Mouse (Mus musculus) spleen, embryonic (tissue): ENCODE data around the gene Cox6a1.

Experiments
- CTCF ChIA-PET: fragments of 350-600 bp; sonication (Branson Sonifier 250); formaldehyde crosslinking; loops from one replicate; lab custom pipeline; 2022; lab: Charles Lee

Gene Cox6a1

GRCm38 (mm10) chr5:115351348-115351747 is 2.6 kb upstream of the Cox6a1 start:
- CTCF ChIA-PET, result no interaction called here

DNA sequence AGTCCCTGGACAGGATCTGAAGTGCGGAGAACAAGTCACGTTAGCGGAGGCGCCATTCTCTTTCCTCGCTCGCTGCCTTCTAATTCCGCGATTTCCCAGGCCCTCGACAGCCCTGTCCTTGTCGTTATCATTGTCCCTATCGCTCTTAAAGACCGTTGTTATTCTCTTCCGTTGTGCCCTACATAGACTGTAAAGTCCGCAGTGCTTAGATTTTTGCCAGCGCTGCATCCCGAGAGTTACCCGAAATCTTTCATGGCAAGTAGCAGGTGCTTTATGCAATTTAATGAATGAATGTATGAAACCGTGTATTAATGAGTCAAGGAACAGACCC is 409 bp upstream of the Cox6a1 start:
- CTCF ChIA-PET, result interaction anchor here (0.5 kb wide), 1 partner anchor 38 kb away, joined by 4 read pairs; no protein-coding TSS in a partner anchor

- CTCF ChIA-PET, result interaction anchor here (0.7 kb wide), 2 partner anchors 111 to 546 kb away, joined by 4 to 6 read pairs; no protein-coding TSS in a partner anchor
Observed at GRCm38 (mm10) chr5:115347564-115347963, 1.2 kb downstream of the Cox6a1 start.

GRCm38 (mm10) chr5:115341314-115342165 is 7.2 kb downstream of the Cox6a1 start:
- CTCF ChIA-PET, result interaction anchor here (0.7 to 1.4 kb wide), 2 partner anchors 11 to 73 kb away, joined by 3 to 9 read pairs; no protein-coding TSS in a partner anchor

DNA sequence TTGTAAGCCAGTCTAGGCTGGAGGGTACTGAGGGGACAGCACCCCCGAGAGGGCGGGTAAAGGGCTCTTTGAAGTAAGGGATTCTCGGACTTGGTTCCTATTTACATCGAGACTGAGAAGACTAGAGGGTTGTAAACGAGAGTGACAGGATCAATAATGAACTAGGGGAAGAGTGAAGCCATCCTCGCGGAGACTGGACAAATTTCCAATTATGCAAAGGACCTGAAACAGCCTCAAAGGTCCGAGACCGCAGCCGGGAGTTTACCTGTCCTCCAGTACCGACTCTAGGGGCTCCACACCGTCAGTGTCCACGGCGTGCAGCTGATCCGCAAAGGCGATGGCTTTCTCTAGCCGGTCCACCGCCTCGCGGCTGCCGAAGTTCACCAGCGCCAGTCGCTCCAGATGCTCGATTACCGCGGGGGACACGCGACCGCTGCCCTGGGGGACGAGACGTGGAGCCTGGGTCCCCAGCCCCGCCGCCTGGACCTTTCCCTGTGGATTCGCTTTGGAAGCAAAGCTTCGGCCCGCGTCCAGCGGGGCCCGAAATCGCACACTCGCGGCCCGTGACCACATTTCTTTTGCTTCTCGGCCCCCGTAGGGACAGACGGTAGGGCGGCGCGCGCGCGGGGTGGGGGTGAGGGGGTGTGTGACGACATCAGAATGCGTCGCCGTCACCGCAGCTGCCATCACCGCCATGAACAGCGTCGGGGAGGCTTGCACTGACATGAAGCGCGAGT is 8.0 kb downstream of the Cox6a1 start, which contains the start of the genes Gatc and Triap1:
Gene Gatc (minus strand): TSS at position 602 of the 737 bp plus-strand sequence.
Gene Triap1 (plus strand): TSS at position 649 of the 737 bp plus-strand sequence.
- CTCF ChIA-PET, result interaction anchor here (0.6 to 1.4 kb wide), 3 partner anchors 10 to 184 kb away, joined by 3 to 9 read pairs (median 4); no protein-coding TSS in a partner anchor

- CTCF ChIA-PET, result interaction anchor here (0.6 to 1.3 kb wide), 2 partner anchors 11 to 183 kb away, joined by 4 to 6 read pairs; no protein-coding TSS in a partner anchor
Observed at GRCm38 (mm10) chr5:115340007-115340406, 8.8 kb downstream of the Cox6a1 start.

GRCm38 (mm10) chr5:115333626-115334025 is 15.2 kb downstream of the Cox6a1 start:
- CTCF ChIA-PET, result no interaction called here

DNA sequence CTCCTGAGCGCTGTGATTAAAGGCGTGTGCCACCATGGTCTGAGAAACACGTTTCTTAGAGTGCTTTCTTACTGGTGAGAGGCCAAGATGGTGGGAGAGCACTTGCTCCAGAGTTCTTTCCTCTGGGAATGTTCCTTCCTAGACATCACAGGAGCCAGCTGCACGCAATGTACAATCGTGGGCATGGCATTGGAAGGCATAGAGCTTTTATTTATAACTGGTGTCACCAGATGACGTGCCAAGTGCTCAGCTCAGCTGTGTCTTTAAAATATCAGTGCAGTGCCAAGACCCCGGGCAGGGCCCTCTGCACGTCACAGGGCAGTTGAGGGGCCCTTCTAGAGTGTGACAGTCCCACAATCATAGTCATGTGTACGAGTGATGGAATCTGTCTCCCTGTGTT is 17.8 kb downstream of the Cox6a1 start:
- CTCF ChIA-PET, result interaction anchor here (2.2 kb wide), 1 partner anchor 10 kb away, joined by 9 read pairs; the partner anchor contains the start of genes Gatc and Triap1

- CTCF ChIA-PET, result interaction anchor here (0.5 to 1.2 kb wide), 3 partner anchors 12 to 214 kb away, joined by 3 to 14 read pairs (median 6); no protein-coding TSS in a partner anchor
Observed at GRCm38 (mm10) chr5:115327610-115328548, 20.9 kb downstream of the Cox6a1 start.

DNA sequence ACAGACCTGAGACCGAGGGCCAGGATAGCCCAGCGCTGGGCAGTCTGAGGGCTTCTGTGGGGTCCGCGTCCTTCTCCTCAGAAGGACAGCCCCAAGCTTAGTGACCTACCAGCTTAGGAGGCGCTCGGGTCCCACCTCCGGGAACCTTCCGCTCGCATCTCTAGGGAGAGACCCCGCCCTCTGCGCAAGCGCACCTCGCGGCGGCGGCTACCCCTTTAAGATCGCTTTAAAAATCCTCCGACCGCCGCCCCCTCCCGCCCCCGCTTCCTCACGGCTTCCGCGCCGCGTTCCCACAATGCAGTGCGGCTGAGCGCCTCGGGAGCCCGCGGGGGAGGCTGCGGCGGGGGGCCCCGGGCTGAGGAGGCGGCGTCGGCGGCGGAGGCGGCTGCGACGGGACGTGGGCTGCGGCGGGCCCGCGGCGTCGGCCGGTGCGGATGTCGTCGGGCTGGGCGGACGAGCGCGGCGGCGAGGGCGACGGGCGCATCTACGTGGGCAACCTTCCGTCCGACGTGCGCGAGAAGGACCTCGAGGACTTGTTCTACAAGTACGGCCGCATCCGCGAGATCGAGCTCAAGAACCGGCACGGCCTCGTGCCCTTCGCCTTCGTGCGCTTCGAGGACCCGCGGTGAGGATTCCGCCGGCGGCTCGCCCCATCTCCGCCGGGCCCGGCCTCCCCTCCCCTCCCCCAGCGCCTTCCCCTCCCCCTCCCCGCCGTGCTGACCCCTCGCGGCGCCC is 21.7 kb downstream of the Cox6a1 start, which contains the start of gene Srsf9:
Gene Srsf9 (plus strand): TSS at position 303 of the 735 bp plus-strand sequence.
- CTCF ChIA-PET, result no interaction called here

- CTCF ChIA-PET, result no interaction called here
Observed at GRCm38 (mm10) chr5:115326256-115326831, 22.4 kb downstream of the Cox6a1 start.

- CTCF ChIA-PET, result interaction anchor here (0.6 to 1.4 kb wide), 2 partner anchors 13 to 19 kb away, joined by 3 read pairs; partner anchors contain the start of gene Dynll1
Observed at GRCm38 (mm10) chr5:115319004-115319940, 29.5 kb downstream of the Cox6a1 start.

DNA sequence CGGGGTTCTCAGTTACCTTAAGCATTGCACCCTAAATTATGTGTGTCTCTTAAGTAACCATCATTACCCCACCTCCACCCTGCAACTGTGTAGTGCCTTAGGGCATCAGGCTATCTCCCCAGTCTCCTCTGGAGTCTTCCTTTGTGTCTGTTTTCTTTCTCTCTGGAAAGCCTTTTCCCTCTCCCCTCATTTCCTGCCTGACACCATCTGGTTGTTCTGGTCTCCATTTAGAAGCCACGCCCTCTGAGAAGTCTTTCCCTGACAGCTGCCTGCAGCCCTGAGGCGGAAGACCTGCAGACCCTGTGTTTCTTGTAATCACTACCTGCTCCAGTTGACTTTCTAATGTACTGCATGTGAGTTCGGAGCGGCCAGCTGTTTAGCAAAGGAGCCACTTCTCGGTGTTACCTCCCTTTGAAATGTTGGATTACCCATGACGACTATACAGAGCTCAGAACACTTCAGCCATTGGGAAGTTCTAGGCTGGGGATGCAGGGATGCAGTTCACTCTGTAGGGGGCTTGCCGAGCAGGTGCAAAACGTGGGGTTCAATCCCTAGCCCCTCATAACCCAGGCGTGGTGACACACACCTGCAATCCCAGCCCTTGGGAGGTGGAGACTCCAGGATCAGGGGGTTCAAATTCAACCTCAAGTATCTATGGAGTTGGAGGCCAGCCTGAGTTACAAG is 31.0 kb downstream of the Cox6a1 start:
- CTCF ChIA-PET, result interaction anchor here (1.4 kb wide), 1 partner anchor 17 kb away, joined by 3 read pairs; the partner anchor contains the start of gene Dynll1

DNA sequence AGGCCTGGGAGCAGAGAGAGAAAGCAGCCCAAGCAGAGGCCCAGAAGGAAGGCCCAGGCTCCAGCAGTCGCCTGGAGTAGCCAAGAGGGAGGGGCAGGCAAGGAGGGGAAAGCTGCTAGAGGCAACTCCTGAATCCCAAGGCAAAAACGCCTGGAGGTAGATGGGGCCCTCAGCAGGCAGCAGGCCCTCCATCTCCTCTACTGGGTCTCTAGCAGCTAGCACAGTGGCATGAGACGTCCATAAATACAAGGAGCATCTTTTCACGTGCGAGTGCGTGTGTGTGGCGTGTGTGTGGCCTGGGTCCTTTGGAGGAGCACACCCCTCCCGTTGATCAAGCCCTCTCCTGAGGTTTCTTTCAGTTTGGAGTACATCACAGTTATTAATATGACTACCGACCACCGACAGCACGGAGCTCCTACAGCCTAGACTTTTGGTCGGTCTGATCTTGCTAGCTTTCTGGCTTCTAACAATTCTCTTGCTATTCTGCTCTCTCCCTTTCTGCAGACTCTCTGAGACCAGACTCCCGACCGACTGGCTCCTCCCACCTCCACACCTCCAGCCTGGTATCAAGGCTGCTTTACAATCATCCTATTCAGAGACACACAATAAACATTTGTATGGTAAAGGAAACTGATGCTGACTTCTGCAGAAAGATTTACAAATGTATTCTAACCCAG is 31.7 kb downstream of the Cox6a1 start:
- CTCF ChIA-PET, result no interaction called here

GRCm38 (mm10) chr5:115313668-115313943 is 35.2 kb downstream of the Cox6a1 start:
- CTCF ChIA-PET, result no interaction called here

DNA sequence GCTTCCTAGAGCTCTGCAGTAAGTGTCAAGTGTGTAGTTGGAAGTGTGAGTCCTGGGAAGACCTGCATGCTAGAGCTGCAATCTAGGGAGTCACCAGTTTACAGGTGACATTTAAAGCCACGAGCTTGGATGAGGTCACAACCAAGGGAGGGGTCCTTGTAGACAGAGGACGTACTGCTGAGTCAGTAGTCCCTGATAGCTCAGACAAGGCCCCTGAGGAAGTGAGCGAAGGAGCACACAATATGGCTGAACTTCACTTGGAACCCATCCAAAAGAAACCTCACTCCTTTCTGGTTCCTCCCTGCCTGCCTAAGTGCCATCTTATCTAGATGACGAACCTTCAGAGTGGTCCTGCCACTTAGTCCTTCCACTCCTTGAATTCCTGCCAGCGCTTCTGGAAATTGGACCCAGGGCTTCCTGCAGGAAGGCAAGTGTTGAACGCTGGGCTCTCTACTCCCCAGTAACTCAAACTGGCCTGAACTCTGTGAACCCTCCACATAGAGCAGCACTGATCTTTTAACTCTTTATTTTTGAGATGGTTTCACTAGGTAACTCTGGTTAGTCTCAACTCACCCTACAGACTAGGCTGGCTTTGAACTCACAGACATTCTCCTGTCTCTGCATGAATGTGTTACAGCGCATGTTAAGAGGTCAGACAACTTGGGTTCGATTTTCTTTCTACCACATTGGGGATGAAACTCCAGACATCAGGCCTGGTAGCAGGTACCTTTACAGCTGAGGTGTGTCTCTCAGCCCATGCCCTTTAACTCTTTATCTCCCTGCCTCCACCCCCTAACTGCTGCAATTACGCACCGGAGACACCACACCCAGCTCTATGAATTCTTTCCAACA is 35.7 kb downstream of the Cox6a1 start:
- CTCF ChIA-PET, result no interaction called here
